Mouse (Mus musculus): ENCODE data around the gene Drg1. TPM values are rescaled to one million over a fixed set of nuclear protein-coding genes. Genes with fewer than 3 reads are reported as not detected.
"Not testable (repeated sequence)": the region's sequence is repeated elsewhere in the genome, so short reads cannot be mapped to it uniquely, and the experiment has no call there.

Drg1 gene
- polyA plus RNA-seq, 2 experiments from 2014 or later = 175 to 190 TPM

DNA sequence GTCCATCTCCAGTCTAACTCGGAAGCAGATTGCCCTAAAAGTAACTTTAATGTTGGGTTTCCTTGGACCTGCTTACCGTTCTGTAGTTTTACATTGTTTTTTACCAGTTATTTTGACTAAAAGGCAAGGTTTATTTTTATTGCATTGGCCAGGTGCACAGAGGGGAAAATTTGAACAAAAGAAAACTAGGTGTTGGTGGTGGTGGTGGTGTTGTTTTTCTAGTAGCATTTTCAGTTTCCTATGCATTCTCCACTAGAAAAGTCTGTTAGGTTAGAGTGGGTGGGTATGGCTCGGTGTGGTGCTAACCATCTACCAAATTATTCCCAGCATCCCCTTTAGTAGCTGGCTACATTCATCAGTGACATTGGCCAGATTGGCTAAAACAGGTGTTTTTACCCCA lies 59.4 kb downstream of the Drg1 start:
- no peak for ATAC-seq

GRCm38 (mm10) chr11:3205207-3205606 lies 61.0 kb downstream of the Drg1 start:
- no peak for ATAC-seq

- no peak for ATAC-seq
Measured at GRCm38 (mm10) chr11:3203771-3204170, 62.4 kb downstream of the Drg1 start.

GRCm38 (mm10) chr11:3202781-3203441 lies 63.3 kb downstream of the Drg1 start:
- ATAC-seq = peak; percentile 21

- ATAC-seq = peak; percentile 69
Measured at GRCm38 (mm10) chr11:3202231-3202701, 63.9 kb downstream of the Drg1 start, which contains the start of gene Eif4enif1. Gene Eif4enif1 (plus strand): TSS chr11:3202392.

DNA sequence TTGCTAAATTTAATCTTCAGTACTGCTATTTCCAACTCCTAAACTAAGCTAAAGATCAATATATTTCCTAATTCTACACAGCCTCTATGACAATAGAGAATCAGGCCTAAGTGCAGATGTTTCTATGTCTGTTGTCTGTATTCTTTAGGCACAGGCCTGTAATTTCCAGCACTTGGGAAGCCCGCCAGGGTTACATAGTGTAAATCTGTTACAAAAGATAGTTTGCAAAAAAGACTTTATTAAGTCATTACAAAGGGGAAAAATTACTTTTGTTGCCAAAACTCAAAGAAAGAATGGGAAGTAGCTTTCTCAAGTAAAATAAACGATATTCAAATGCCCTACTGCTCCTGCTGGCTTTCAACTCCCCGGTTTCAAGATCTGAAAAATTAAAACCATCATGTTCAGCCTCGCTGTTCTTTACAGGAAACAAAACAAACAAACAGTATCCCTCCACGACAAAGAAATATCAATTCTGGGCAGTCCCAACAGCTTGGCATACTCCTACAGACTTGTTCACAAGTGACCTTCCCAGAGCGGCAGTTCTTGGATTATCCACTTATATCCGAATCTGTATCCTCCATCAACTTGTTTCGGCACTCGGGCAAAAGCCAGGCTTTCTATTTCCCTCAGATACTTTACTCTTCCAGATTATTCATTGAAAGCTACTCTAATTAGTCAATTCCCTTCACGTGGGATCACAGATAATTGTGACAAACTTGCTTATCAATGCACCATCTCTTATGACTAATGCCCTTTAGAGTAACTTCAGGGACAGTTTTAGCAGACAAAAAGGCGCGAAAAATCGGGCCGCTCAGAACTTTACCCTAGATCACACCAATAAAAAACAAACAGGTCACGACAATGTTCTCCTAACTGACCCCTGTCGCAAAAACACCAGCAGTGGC lies 64.6 kb downstream of the Drg1 start:
- ATAC-seq = peak; percentile 24

- ATAC-seq = not testable (repeated sequence)
Measured at GRCm38 (mm10) chr11:3200636-3201035, 65.6 kb downstream of the Drg1 start.

DNA sequence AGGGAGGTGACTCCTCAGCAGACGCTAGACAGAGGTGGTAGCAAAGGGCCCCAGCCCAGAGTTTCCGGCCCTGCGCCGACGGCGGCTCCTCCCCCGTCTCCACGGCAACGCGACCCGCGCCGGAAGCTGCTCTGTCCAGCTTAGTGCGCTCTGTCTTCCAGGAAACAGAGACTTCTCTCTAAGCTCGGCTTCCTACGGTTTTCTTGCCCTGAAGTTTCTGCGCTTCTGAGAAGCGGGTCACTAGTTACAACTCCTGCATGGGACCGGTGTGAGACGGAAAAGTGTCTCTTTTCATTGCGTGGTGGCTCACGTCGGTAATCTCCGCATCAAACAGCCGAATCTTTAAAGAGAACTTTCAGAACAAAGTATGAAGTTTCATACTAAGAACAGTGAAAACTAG lies 72.9 kb downstream of the Drg1 start, which contains the start of gene Sfi1:
Sfi1 (minus strand) TSS at position 101 of the 400 bp plus-strand sequence.
- ATAC-seq = no peak

DNA sequence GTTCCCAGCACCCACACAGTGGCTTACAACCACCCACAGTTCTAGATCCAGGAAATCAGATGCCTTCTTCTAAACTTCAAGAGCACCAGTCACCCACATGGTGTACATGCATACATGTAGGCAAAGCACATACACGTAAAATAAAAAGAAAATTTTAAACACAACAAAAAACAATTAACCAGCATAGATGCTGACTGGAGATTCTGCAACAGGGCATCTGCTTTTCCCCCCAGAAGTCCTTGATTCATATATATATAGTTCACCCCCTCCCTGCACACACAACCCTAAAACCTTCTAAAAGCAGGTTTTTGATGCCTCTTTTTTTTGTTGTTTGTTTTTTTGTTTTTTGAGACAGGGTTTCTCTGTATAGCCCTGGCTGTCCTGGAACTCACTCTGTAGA lies 83.5 kb downstream of the Drg1 start:
- ATAC-seq = not testable (repeated sequence)

- not testable (repeated sequence) for ATAC-seq
Measured at GRCm38 (mm10) chr11:3181971-3182370, 84.2 kb downstream of the Drg1 start.

- peak; percentile 55 for ATAC-seq
Measured at GRCm38 (mm10) chr11:3181250-3181649, 85.0 kb downstream of the Drg1 start.

- ATAC-seq = not testable (repeated sequence)
Measured at GRCm38 (mm10) chr11:3180510-3181160, 85.6 kb downstream of the Drg1 start.

- not testable (repeated sequence) for ATAC-seq
Measured at GRCm38 (mm10) chr11:3179726-3180092, 86.5 kb downstream of the Drg1 start.

DNA sequence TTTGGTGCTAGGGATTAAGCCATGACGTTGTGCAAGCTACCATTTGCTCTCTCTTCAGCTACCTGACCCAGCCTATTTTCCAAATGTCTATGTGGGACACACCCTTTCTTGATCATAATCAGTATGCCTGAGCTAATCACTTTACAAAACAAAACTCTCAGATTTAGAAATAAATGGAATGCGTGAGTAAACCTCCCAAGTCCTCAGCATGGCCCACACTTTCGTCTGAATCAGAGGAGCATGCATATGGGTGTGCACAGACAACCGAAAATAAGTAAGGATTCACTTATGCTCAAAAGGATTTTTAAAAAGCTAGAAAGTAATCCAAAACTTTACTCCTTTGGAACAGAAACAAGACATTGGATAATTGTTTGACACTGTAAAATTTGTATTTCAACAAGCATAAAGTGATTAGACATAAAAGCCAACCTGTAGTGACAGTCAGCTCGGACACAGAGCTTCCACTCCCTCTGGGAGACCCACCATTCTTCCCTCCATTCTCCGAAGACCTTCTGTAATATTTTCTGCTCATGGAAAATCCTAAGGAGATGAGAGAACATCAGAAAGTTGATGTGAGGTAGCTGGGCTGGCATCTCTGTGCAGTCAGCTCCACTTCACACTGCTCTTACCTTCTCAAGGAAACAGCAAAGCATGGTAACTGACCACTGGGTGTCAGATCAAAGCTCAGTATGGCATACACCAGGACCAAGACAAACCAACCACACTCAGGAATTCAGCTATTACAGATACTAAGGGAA lies 87.1 kb downstream of the Drg1 start:
- ATAC-seq = not testable (repeated sequence)

GRCm38 (mm10) chr11:3173425-3174318 lies 92.5 kb downstream of the Drg1 start:
- ATAC-seq = not testable (repeated sequence)

- ATAC-seq = not testable (repeated sequence)
Measured at GRCm38 (mm10) chr11:3172526-3172925, 93.7 kb downstream of the Drg1 start.

DNA sequence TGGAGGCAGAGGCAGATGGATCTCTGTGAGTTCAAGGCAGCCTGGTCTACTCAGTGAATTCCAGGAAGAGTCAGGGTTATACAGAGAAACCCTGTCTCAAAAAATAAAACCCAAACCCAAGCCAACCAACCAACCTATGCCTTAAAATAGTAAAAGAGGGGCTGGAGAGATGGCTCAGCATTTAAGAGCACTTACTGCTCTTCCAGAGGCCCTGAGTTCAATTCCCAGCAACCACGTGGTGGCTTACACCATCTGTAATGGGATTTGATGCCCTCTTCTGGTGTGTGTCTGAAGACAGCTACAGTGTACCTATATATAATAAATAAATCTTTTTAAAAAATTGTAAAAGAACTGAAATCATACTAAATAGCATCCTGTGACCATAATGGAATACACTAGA lies 94.3 kb downstream of the Drg1 start:
- ATAC-seq = not testable (repeated sequence)

GRCm38 (mm10) chr11:3169042-3169441 lies 97.2 kb downstream of the Drg1 start:
- not testable (repeated sequence) for ATAC-seq

- ATAC-seq = peak; percentile 0
Measured at GRCm38 (mm10) chr11:3167571-3168001, 98.6 kb downstream of the Drg1 start.

GRCm38 (mm10) chr11:3167129-3167528 lies 99.1 kb downstream of the Drg1 start:
- ATAC-seq = peak; percentile 8

DNA sequence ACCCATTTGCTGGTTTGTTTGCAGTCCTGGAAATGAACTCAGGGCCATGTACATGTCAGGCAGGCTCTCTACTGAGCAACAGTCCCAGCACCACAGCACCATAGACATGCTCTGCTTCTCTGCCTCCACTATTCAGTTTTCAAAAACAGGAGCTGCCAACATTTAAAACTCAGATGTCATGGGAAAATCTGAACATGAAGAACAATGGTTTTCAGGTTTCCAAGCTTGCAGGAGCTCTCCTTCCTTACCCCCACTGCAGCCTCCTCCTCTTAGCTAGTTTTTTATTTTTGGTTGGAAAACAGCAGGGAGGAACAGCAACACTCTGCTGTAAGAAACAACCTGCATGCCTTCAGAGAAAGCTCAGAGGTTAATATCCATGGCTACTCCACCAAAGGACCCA lies 99.9 kb downstream of the Drg1 start:
- ATAC-seq = not testable (repeated sequence)
